Mouse (Mus musculus) liver, embryonic 11.5 days (tissue): ENCODE data around the gene Tcp11. TPM values are rescaled to one million over a fixed set of nuclear protein-coding genes. Genes with fewer than 3 reads are reported as not detected.

Experiments used
- ATAC-seq: fragments of 200-750 bp; cut with Nextera tagmentation; replicated peaks from 2 replicates; pipeline ENCODE4 v1.8.0; 2017; ENCODE audit warnings: moderate number of reproducible peaks, mild to moderate bottlenecking, moderate TSS enrichment, moderate library complexity; ENCODE audit not compliant: low FRiP score
- DNase-seq: peaks from one replicate; pipeline ENCODE4 v3.0.0-alpha.2; 2017; ENCODE audit warnings: low spot score
- H3K27ac ChIP-seq: fragments of 300-500 bp; sonication (generic); 2 replicates; pipeline ENCODE4 v1.5.1; 2014; ENCODE audit warnings: mild to moderate bottlenecking, low read depth, low read length, control low read depth
- H3K27me3 ChIP-seq: fragments of 300-500 bp; sonication (generic); replicated peaks from 2 replicates; pipeline ENCODE4 v1.6.1; 2014; ENCODE audit warnings: low read length, mixed read lengths; ENCODE audit not compliant: control insufficient read depth, insufficient read depth
- H3K36me3 ChIP-seq: fragments of 300-500 bp; sonication (generic); 2 replicates; pipeline ENCODE4 v1.6.1; 2014; ENCODE audit warnings: mild to moderate bottlenecking, low read length, moderate library complexity, mixed read lengths; ENCODE audit not compliant: control insufficient read depth, insufficient read depth
- H3K4me1 ChIP-seq: fragments of 300-500 bp; sonication (generic); replicated peaks from 2 replicates; pipeline ENCODE4 v1.6.1; 2014; ENCODE audit warnings: low read length, mixed read lengths; ENCODE audit not compliant: control insufficient read depth, insufficient read depth
- H3K4me2 ChIP-seq: fragments of 300-500 bp; sonication (generic); 2 replicates; pipeline ENCODE4 v1.6.1; 2014; ENCODE audit warnings: mild to moderate bottlenecking, control low read depth, moderate library complexity
- H3K4me3 ChIP-seq: fragments of 300-500 bp; sonication (generic); 2 replicates; pipeline ENCODE4 v1.5.1; 2014; ENCODE audit warnings: low read depth, low read length, control low read depth
- H3K9ac ChIP-seq: fragments of 300-500 bp; sonication (generic); 2 replicates; pipeline ENCODE4 v1.6.1; 2014; ENCODE audit warnings: low read depth, low read length, control low read depth
- H3K9me3 ChIP-seq: fragments of 300-500 bp; sonication (generic); 2 replicates; pipeline ENCODE4 v1.6.1; 2016; ENCODE audit warnings: low read length, inconsistent platforms, mixed read lengths; ENCODE audit not compliant: control insufficient read depth
- WGBS: fragments of 180-500 bp; shearing (Covaris S2); extraction: QIAGEN DNeasy Blood & Tissue Kit; methylation state at CpG from one replicate; pipeline ENCODE4 v1.1.7; 2014; 5-methylcytosine and 5-hydroxymethylcytosine counted together
- polyA plus RNA-seq: library from polyadenylated mRNA; unstranded; fragments of >200 nt; fragmentation: Nextera tagmentation; extraction: Ambion mirVana; gene quantifications from 2 replicates; pipeline ENCODE4 v1.2.1, GENCODE M21; 2014

The Tcp11 gene
- polyA plus RNA-seq, 1 experiment from 2014 or later = 0.97 TPM

- WGBS = 79% methylated on average over 10 of the region's 10 CpGs
- peaks cover 34% of the 10 kb centered on the region for H3K4me1 ChIP-seq
- ATAC-seq = no peak
These were observed 58.5 kb downstream of the Tcp11 start for GRCm38 (mm10) chr17:28021911-28022310.

GRCm38 (mm10) chr17:28019785-28020696 is 60.4 kb downstream of the Tcp11 start:
- Histone ChIP-seq H3K27ac (no peak overlapping the region; the same call in 1 of the 2 replicates), H3K4me1 (peaks cover 30% of the 10 kb centered on the region), H3K4me3 (no peak overlapping the region)

More at GRCm38 (mm10) chr17:28021911-28022310, 58.5 kb downstream of the Tcp11 start:
- H3K36me3 ChIP-seq = no peaks in the 10 kb centered on the region
- no peaks in the 10 kb centered on the region for H3K27me3 ChIP-seq
- no peak for DNase-seq
- no peak overlapping the region for H3K27ac ChIP-seq
- H3K9me3 ChIP-seq = no peaks in the 10 kb centered on the region
- H3K4me3 ChIP-seq = no peak overlapping the region
- H3K4me2 ChIP-seq = no peak overlapping the region
- no peak overlapping the region for H3K9ac ChIP-seq

GRCm38 (mm10) chr17:28018776-28019175 is 61.7 kb downstream of the Tcp11 start:
- H3K27ac ChIP-seq = no peak overlapping the region

More at GRCm38 (mm10) chr17:28019785-28020696, 60.4 kb downstream of the Tcp11 start:
- Histone ChIP-seq H3K9ac (peak overlapping the region; percentile 5; the same call in 1 of the 2 replicates), H3K9me3 (no peaks in the 10 kb centered on the region), H3K4me2 (no peak overlapping the region), H3K27me3 (no peaks in the 10 kb centered on the region), H3K36me3 (no peaks in the 10 kb centered on the region)
- DNase-seq (no peak), ATAC-seq (no peak)
- WGBS = 75% methylated on average over 21 of the region's 21 CpGs

GRCm38 (mm10) chr17:28018344-28018743 is 62.1 kb downstream of the Tcp11 start:
- H3K4me2 ChIP-seq = no peak overlapping the region
- no peak overlapping the region for H3K9ac ChIP-seq
- H3K4me3 ChIP-seq = no peak overlapping the region
- DNase-seq (no peak), ATAC-seq (no peak)
- H3K27me3 ChIP-seq = no peaks in the 10 kb centered on the region
- no peaks in the 10 kb centered on the region for H3K9me3 ChIP-seq
- H3K36me3 ChIP-seq = no peaks in the 10 kb centered on the region
- WGBS = 74% methylated on average over 6 of the region's 6 CpGs
- H3K27ac ChIP-seq = no peak overlapping the region
- peaks cover 42% of the 10 kb centered on the region for H3K4me1 ChIP-seq

More at GRCm38 (mm10) chr17:28018776-28019175, 61.7 kb downstream of the Tcp11 start:
- H3K9ac ChIP-seq = no peak overlapping the region
- peaks cover 37% of the 10 kb centered on the region for H3K4me1 ChIP-seq
- H3K4me2 ChIP-seq = no peak overlapping the region
- no peaks in the 10 kb centered on the region for H3K9me3 ChIP-seq
- H3K4me3 ChIP-seq = no peak overlapping the region
- no peaks in the 10 kb centered on the region for H3K36me3 ChIP-seq
- no peaks in the 10 kb centered on the region for H3K27me3 ChIP-seq
- WGBS = 70% methylated on average over 11 of the region's 11 CpGs
- ATAC-seq = no peak
- no peak for DNase-seq

Other genes with a start within 250 kb of the Tcp11 start
- gene Snrpc, start 242.5 kb downstream of the Tcp11 start, polyA plus RNA-seq = 305 and 315 TPM in 2 replicates
- 9.2 and 9.4 TPM in 2 replicates for gene Uhrf1bp1, start 224.2 kb downstream of the Tcp11 start, polyA plus RNA-seq
- 8.3 and 8.9 TPM in 2 replicates for gene Anks1, start 171.3 kb downstream of the Tcp11 start, polyA plus RNA-seq
- 61.0 and 70.0 TPM in 2 replicates for gene Taf11, start 170.8 kb downstream of the Tcp11 start, polyA plus RNA-seq
- 2.6 TPM in 2 replicates for gene Scube3, start 61.5 kb upstream of the Tcp11 start, polyA plus RNA-seq
- 13.3 and 14.6 TPM in 2 replicates for gene Zfp523, start 96.5 kb upstream of the Tcp11 start, polyA plus RNA-seq
- gene Def6, start 127.1 kb upstream of the Tcp11 start, polyA plus RNA-seq = 24.1 and 27.3 TPM in 2 replicates
- 1.6 and 2.3 TPM in 2 replicates for gene Ppard, start 152.1 kb upstream of the Tcp11 start, polyA plus RNA-seq
- gene Fance, start 232.9 kb upstream of the Tcp11 start, polyA plus RNA-seq = 30.2 and 31.1 TPM in 2 replicates
- 683 and 733 TPM in 2 replicates for gene Rpl10a, start 247.8 kb upstream of the Tcp11 start, polyA plus RNA-seq